Mouse (Mus musculus): ENCODE measurements around the gene H6pd. TPM values are rescaled to one million over a fixed set of nuclear protein-coding genes. Genes with fewer than 3 reads are reported as not detected.
A peak's percentile ranks its signal among the peaks of the same experiment; 100 is the strongest.

H6pd gene
- polyA plus RNA-seq, 1 experiment from 2014 or later: 11.8 TPM

GRCm38 (mm10) chr4:149953621-149954481, 55.0 kb downstream of the H6pd start:
- H3K9ac ChIP-seq (ENCODE audit: low read length): peak overlapping the region; percentile 84
- H3K36me3 ChIP-seq (ENCODE audit: control insufficient read depth, insufficient read depth, low read length): no peaks in the 10 kb centered on the region
- H3K27me3 ChIP-seq (ENCODE audit: control insufficient read depth, insufficient read depth, low read length): no peaks in the 10 kb centered on the region; the same call in 1 of the 2 replicates
- DNase-seq (ENCODE audit: low spot score) (peak; percentile 50), ATAC-seq (ENCODE audit: low FRiP score, low TSS enrichment) (0 out of 2 replicates have a peak, but pooled peaks have one; percentile 0)
- TF ChIP-seq CTCF (IDR thresholded peaks at IDR 0.05; ENCODE audit: low read depth) (no peak), EP300 (optimal IDR thresholded peaks at IDR 0.05) (no peak)
- 3% methylated on average over 32 of the region's 32 CpGs for WGBS
- no peaks in the 10 kb centered on the region; the same call in 1 of the 2 replicates for H3K4me1 ChIP-seq (replicated peaks; ENCODE audit: control insufficient read depth, insufficient read depth)
- peak overlapping the region; percentile 69 for H3K4me3 ChIP-seq (ENCODE audit: low read depth, low read length)
- peak overlapping the region; percentile 84 for H3K4me2 ChIP-seq (replicated peaks; ENCODE audit: low read depth)
- H3K27ac ChIP-seq (replicated peaks): peak overlapping the region; percentile 85
- H3K9me3 ChIP-seq (ENCODE audit: control insufficient read depth, low read length): no peaks in the 10 kb centered on the region

- no peaks in the 10 kb centered on the region for H3K9me3 ChIP-seq (ENCODE audit: control insufficient read depth, low read length)
- no peak for DNase-seq (ENCODE audit: low spot score)
- no peak overlapping the region for H3K4me3 ChIP-seq (ENCODE audit: low read depth, low read length)
- ATAC-seq (ENCODE audit: low FRiP score, low TSS enrichment): no peak
- H3K27ac ChIP-seq (replicated peaks): no peak overlapping the region
- no peaks in the 10 kb centered on the region; the same call in 1 of the 2 replicates for H3K27me3 ChIP-seq (ENCODE audit: control insufficient read depth, insufficient read depth, low read length)
- no peaks in the 10 kb centered on the region; the same call in 1 of the 2 replicates for H3K4me1 ChIP-seq (replicated peaks; ENCODE audit: control insufficient read depth, insufficient read depth)
- no peak overlapping the region for H3K4me2 ChIP-seq (replicated peaks; ENCODE audit: low read depth)
- WGBS: 83% methylated on average over 9 of the region's 9 CpGs
- H3K9ac ChIP-seq (ENCODE audit: low read length): no peak overlapping the region
- no peaks in the 10 kb centered on the region for H3K36me3 ChIP-seq (ENCODE audit: control insufficient read depth, insufficient read depth, low read length)
- TF ChIP-seq EP300 (optimal IDR thresholded peaks at IDR 0.05) (no peak), CTCF (IDR thresholded peaks at IDR 0.05; ENCODE audit: low read depth) (no peak)
Observed at GRCm38 (mm10) chr4:149952201-149952600, 56.6 kb downstream of the H6pd start.

GRCm38 (mm10) chr4:149951201-149951600, 57.6 kb downstream of the H6pd start:
- WGBS: 78% methylated on average over 13 of the region's 13 CpGs
- DNase-seq (ENCODE audit: low spot score): no peak
- H3K4me3 ChIP-seq (ENCODE audit: low read depth, low read length): no peak overlapping the region

GRCm38 (mm10) chr4:149949691-149950090, 59.1 kb downstream of the H6pd start:
- WGBS: 82% methylated on average over 13 of the region's 13 CpGs
- Histone ChIP-seq H3K9ac (ENCODE audit: low read length) (no peak overlapping the region), H3K9me3 (ENCODE audit: control insufficient read depth, low read length) (no peaks in the 10 kb centered on the region), H3K4me3 (ENCODE audit: low read depth, low read length) (no peak overlapping the region), H3K36me3 (ENCODE audit: control insufficient read depth, insufficient read depth, low read length) (no peaks in the 10 kb centered on the region), H3K27ac (replicated peaks) (no peak overlapping the region), H3K4me1 (replicated peaks; ENCODE audit: control insufficient read depth, insufficient read depth) (0 out of 2 replicates have a peak, but pooled peaks cover 2% of the 10 kb centered on the region), H3K27me3 (ENCODE audit: control insufficient read depth, insufficient read depth, low read length) (no peaks in the 10 kb centered on the region; the same call in 1 of the 2 replicates), H3K4me2 (replicated peaks; ENCODE audit: low read depth) (no peak overlapping the region)
- TF ChIP-seq EP300 (optimal IDR thresholded peaks at IDR 0.05) (no peak), CTCF (IDR thresholded peaks at IDR 0.05; ENCODE audit: low read depth) (no peak)
- no peak for ATAC-seq (ENCODE audit: low FRiP score, low TSS enrichment)
- DNase-seq (ENCODE audit: low spot score): no peak

More at GRCm38 (mm10) chr4:149951201-149951600, 57.6 kb downstream of the H6pd start:
- Histone ChIP-seq H3K27me3 (ENCODE audit: control insufficient read depth, insufficient read depth, low read length) (no peaks in the 10 kb centered on the region; the same call in 1 of the 2 replicates), H3K4me1 (replicated peaks; ENCODE audit: control insufficient read depth, insufficient read depth) (peaks cover 2% of the 10 kb centered on the region; the same call in 1 of the 2 replicates), H3K4me2 (replicated peaks; ENCODE audit: low read depth) (no peak overlapping the region), H3K9ac (ENCODE audit: low read length) (no peak overlapping the region), H3K36me3 (ENCODE audit: control insufficient read depth, insufficient read depth, low read length) (no peaks in the 10 kb centered on the region), H3K27ac (replicated peaks) (no peak overlapping the region), H3K9me3 (ENCODE audit: control insufficient read depth, low read length) (no peaks in the 10 kb centered on the region)
- TF ChIP-seq CTCF (IDR thresholded peaks at IDR 0.05; ENCODE audit: low read depth) (no peak), EP300 (optimal IDR thresholded peaks at IDR 0.05) (no peak)
- ATAC-seq (ENCODE audit: low FRiP score, low TSS enrichment): no peak

GRCm38 (mm10) chr4:149948119-149948518, 60.7 kb downstream of the H6pd start:
- Histone ChIP-seq H3K4me1 (replicated peaks; ENCODE audit: control insufficient read depth, insufficient read depth) (peaks cover 6% of the 10 kb centered on the region), H3K36me3 (ENCODE audit: control insufficient read depth, insufficient read depth, low read length) (no peaks in the 10 kb centered on the region), H3K4me3 (ENCODE audit: low read depth, low read length) (no peak overlapping the region), H3K27ac (replicated peaks) (no peak overlapping the region), H3K4me2 (replicated peaks; ENCODE audit: low read depth) (no peak overlapping the region), H3K27me3 (ENCODE audit: control insufficient read depth, insufficient read depth, low read length) (no peaks in the 10 kb centered on the region; the same call in 1 of the 2 replicates), H3K9ac (ENCODE audit: low read length) (no peak overlapping the region), H3K9me3 (ENCODE audit: control insufficient read depth, low read length) (no peaks in the 10 kb centered on the region)
- no peak for DNase-seq (ENCODE audit: low spot score)
- no peak for ATAC-seq (ENCODE audit: low FRiP score, low TSS enrichment)
- 53% methylated on average over 5 of the region's 5 CpGs for WGBS
- no peak for TF ChIP-seq EP300 (optimal IDR thresholded peaks at IDR 0.05)
- no peak for TF ChIP-seq CTCF (IDR thresholded peaks at IDR 0.05; ENCODE audit: low read depth)

- Histone ChIP-seq H3K9ac (ENCODE audit: low read length) (no peak overlapping the region), H3K4me3 (ENCODE audit: low read depth, low read length) (no peak overlapping the region), H3K27ac (replicated peaks) (no peak overlapping the region), H3K27me3 (ENCODE audit: control insufficient read depth, insufficient read depth, low read length) (no peaks in the 10 kb centered on the region; the same call in 1 of the 2 replicates), H3K4me2 (replicated peaks; ENCODE audit: low read depth) (no peak overlapping the region), H3K4me1 (replicated peaks; ENCODE audit: control insufficient read depth, insufficient read depth) (peaks cover 9% of the 10 kb centered on the region), H3K36me3 (ENCODE audit: control insufficient read depth, insufficient read depth, low read length) (no peaks in the 10 kb centered on the region), H3K9me3 (ENCODE audit: control insufficient read depth, low read length) (no peaks in the 10 kb centered on the region)
- 82% methylated on average over 5 of the region's 5 CpGs for WGBS
- ATAC-seq (ENCODE audit: low FRiP score, low TSS enrichment): no peak
- no peak for DNase-seq (ENCODE audit: low spot score)
- TF ChIP-seq CTCF (IDR thresholded peaks at IDR 0.05; ENCODE audit: low read depth) (no peak), EP300 (optimal IDR thresholded peaks at IDR 0.05) (no peak)
Observed at GRCm38 (mm10) chr4:149947396-149947795, 61.4 kb downstream of the H6pd start.
